Mouse (Mus musculus) intestine, embryonic 15.5 days (tissue): ENCODE results near the gene Kpna6. TPM values are rescaled to one million over a fixed set of nuclear protein-coding genes. Genes with fewer than 3 reads are reported as not detected.

Source experiments
- ATAC-seq: fragments of 200-750 bp; cut with Nextera tagmentation; 2 replicates; pipeline ENCODE4 v1.8.0; 2017; ENCODE audit warnings: moderate TSS enrichment, moderate library complexity
- H3K27ac ChIP-seq: fragments of 300-500 bp; sonication (generic); 2 replicates; pipeline ENCODE4 v1.5.1; 2015; ENCODE audit warnings: mild to moderate bottlenecking, inconsistent platforms
- H3K27me3 ChIP-seq: fragments of 300-500 bp; sonication (generic); replicated peaks from 2 replicates; pipeline ENCODE4 v1.6.1; 2015; ENCODE audit warnings: inconsistent platforms
- H3K36me3 ChIP-seq: fragments of 300-500 bp; sonication (generic); 2 replicates; pipeline ENCODE4 v1.6.1; 2015; ENCODE audit warnings: inconsistent platforms
- H3K4me1 ChIP-seq: fragments of 300-500 bp; sonication (generic); replicated peaks from 2 replicates; pipeline ENCODE4 v1.6.1; 2015; ENCODE audit warnings: inconsistent platforms
- H3K4me2 ChIP-seq: fragments of 300-500 bp; sonication (generic); replicated peaks from 2 replicates; pipeline ENCODE4 v1.6.1; 2015; ENCODE audit warnings: mild to moderate bottlenecking, inconsistent platforms
- H3K4me3 ChIP-seq: fragments of 300-500 bp; sonication (generic); replicated peaks from 2 replicates; pipeline ENCODE4 v1.5.1; 2015; ENCODE audit warnings: inconsistent platforms
- H3K9ac ChIP-seq: fragments of 300-500 bp; sonication (generic); 2 replicates; pipeline ENCODE4 v1.6.1; 2015; ENCODE audit warnings: inconsistent platforms
- H3K9me3 ChIP-seq: fragments of 300-500 bp; sonication (generic); 2 replicates; pipeline ENCODE4 v1.6.1; 2016; ENCODE audit warnings: inconsistent platforms
- WGBS: fragments of 180-500 bp; shearing (Covaris S2); methylation state at CpG from one replicate; pipeline ENCODE4 v1.1.7; 2015; 5-methylcytosine and 5-hydroxymethylcytosine counted together
- polyA plus RNA-seq: library from polyadenylated mRNA; unstranded; fragments of >200 nt; fragmentation: Nextera tagmentation; extraction: Ambion mirVana; gene quantifications from 2 replicates; pipeline ENCODE4 v1.2.1, GENCODE M21; 2015

Gene Kpna6
- polyA plus RNA-seq, 1 experiment from 2014 or later: 14.1 TPM

DNA sequence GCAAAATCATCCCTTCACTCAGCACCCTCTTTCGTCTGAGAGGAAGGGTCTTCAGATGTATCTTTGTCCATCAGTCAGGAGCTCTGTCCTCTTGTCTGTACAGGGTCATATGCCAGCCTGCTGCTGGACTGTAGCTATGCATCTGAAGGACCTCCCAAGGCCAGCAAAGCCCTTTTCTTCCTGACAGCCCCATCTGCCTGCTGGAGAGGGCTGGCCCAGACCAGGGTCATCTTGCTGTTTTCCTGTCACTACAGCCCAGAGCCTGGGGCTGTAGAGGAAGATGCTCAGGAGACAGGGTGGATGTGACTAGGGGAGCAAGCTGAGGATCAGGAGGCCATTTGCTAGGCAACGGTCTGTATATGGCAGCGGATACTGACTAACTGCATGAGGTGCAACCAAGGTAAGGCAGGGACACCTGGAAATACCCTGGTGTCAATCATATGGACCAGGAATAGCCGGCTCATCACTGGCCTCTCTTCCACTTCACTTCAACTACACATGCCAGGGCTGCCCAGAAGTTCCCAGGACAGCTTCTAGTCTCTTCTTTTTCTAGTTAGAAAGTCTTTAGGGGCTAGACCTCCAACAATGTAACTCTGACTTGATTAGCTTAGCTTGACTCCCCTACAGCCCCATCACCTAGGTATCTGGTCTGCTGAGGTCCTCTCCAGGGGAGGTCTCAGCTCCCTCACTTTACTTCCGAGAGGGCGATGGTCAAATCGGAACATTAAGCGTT is 49.6 kb downstream of the Kpna6 start:
- Histone ChIP-seq H3K4me2 (peak overlapping the region; percentile 87), H3K4me1 (peaks cover 41% of the 10 kb centered on the region), H3K27me3 (no peaks in the 10 kb centered on the region), H3K27ac (peak overlapping the region; percentile 86), H3K9ac (peak overlapping the region; percentile 81), H3K9me3 (no peaks in the 10 kb centered on the region), H3K36me3 (peaks cover 16% of the 10 kb centered on the region; the same call in 1 of the 2 replicates), H3K4me3 (peak overlapping the region; percentile 62)
- 18% methylated on average over 8 of the region's 8 CpGs for WGBS
- ATAC-seq: no peak

DNA sequence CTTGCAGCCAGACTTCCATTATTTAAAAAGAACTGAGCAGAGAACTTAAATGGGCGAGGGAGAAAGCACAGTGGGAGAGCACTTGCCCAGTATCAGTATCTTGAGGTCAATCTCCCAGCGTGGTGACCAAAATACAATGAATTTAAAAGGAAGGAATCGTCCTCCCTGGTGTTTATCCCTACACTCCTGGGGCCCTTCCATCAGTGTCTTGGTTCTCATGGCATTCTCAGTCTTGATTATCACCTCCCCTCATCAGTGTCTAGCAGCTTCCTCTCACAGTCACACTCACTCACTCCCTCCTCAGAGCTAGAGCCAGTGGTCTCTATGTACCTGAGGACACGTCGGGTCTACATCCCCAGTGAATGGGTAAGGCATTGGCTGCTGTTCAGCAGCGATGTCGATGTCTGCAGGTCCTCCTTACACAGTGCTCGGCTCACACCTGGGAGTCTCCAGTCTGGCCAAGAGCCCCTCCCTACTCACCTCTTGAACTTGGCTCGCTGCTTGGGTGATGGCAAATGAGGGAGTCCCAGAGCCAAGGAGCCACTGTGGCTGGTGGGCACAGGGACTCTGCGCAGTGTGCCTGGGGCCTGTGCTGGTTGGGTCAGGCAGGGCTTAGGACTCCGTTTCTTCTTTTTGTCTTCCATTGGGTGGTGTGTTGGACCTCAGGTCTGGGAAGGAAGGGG is 50.3 kb downstream of the Kpna6 start:
- Histone ChIP-seq H3K4me2 (peak overlapping the region; percentile 87), H3K9ac (peak overlapping the region; percentile 81; the same call in 1 of the 2 replicates), H3K4me3 (peak overlapping the region; percentile 62; the same call in 1 of the 2 replicates), H3K9me3 (no peaks in the 10 kb centered on the region), H3K27ac (no peak overlapping the region), H3K4me1 (peaks cover 42% of the 10 kb centered on the region), H3K36me3 (peaks cover 10% of the 10 kb centered on the region; the same call in 1 of the 2 replicates), H3K27me3 (no peaks in the 10 kb centered on the region)
- WGBS: 80% methylated on average over 11 of the region's 11 CpGs
- no peak for ATAC-seq

- Histone ChIP-seq H3K4me2 (no peak overlapping the region), H3K27me3 (no peaks in the 10 kb centered on the region), H3K4me1 (peaks cover 39% of the 10 kb centered on the region), H3K27ac (peak overlapping the region; percentile 42; the same call in 1 of the 2 replicates), H3K4me3 (no peak overlapping the region), H3K9ac (no peak overlapping the region), H3K36me3 (0 out of 2 replicates have a peak, but pooled peaks cover 2% of the 10 kb centered on the region), H3K9me3 (no peaks in the 10 kb centered on the region)
- WGBS: 80% methylated on average over 8 of the region's 8 CpGs
- no peak for ATAC-seq
Observed at GRCm38 (mm10) chr4:129621283-129621841, 51.2 kb downstream of the Kpna6 start.

DNA sequence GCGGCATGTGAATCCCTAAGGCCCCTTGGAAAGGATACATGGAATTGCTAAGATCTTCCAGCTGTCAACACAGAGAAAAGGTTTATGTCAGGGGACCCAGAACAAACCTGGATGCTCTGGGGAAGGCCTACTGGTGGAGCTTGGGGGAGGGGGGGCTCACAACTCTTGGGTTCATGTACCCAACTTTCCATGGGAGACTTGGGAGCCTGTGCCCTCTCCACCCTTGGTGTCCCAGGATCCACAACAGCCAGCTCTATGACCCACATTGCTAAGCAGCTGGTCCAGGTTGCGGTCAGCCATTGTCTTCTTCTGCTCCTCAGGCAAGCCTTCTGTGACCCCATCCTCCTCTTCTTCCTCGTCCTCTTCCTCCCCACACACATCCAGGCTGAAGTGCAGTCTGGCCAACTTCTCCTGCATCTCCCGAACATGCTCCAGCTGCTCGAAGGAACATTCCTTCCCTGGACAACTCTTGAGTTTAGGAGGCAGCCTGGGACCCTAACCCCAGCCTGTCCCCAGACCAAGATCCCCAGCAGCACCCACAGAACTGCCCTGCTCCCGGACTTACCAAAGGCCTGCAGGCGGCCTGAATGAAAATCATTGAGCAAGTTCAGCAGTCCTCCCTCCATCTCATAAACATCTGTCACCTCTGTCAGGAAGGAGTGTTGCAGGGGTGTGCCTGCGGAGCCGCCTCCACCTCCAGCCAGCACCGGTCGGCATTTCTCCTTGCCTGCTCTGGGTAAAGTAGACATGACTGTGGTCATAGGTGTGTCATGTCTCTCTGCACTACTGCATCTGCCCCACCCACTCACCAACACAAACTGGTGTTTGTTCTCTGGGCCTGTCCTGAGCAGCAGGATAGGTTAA is 51.9 kb downstream of the Kpna6 start:
- 79% methylated on average over 11 of the region's 11 CpGs for WGBS
- Histone ChIP-seq H3K27ac (peak overlapping the region; percentile 42; the same call in 1 of the 2 replicates), H3K4me2 (no peak overlapping the region), H3K4me1 (peaks cover 34% of the 10 kb centered on the region), H3K36me3 (no peaks in the 10 kb centered on the region), H3K9ac (no peak overlapping the region), H3K27me3 (no peaks in the 10 kb centered on the region), H3K9me3 (no peaks in the 10 kb centered on the region), H3K4me3 (no peak overlapping the region)
- ATAC-seq: no peak

GRCm38 (mm10) chr4:129618786-129619691 is 53.5 kb downstream of the Kpna6 start, which contains the start of gene Iqcc:
Gene Iqcc (minus strand): TSS chr4:129619099.
- Histone ChIP-seq H3K4me1 (peaks cover 23% of the 10 kb centered on the region), H3K27ac (peak within 1 kb of the TSS; percentile 83), H3K4me3 (peak within 1 kb of the TSS; percentile 65), H3K9me3 (no peaks in the 10 kb centered on the region), H3K36me3 (no peaks in the 10 kb centered on the region), H3K4me2 (peak within 1 kb of the TSS; percentile 70), H3K27me3 (no peaks in the 10 kb centered on the region), H3K9ac (peak within 1 kb of the TSS; percentile 70)
- 4% methylated on average over 44 of the region's 44 CpGs for WGBS
- ATAC-seq: peak; percentile 93

GRCm38 (mm10) chr4:129618031-129618430 is 54.5 kb downstream of the Kpna6 start:
- Histone ChIP-seq H3K36me3 (no peaks in the 10 kb centered on the region), H3K4me2 (peak overlapping the region; percentile 70), H3K9ac (peak overlapping the region; percentile 70), H3K9me3 (no peaks in the 10 kb centered on the region), H3K4me1 (peaks cover 21% of the 10 kb centered on the region), H3K27ac (no peak overlapping the region), H3K4me3 (peak overlapping the region; percentile 65), H3K27me3 (no peaks in the 10 kb centered on the region)
- no peak for ATAC-seq
- 97% methylated on average over 5 of the region's 5 CpGs for WGBS

GRCm38 (mm10) chr4:129617121-129617641 is 55.4 kb downstream of the Kpna6 start:
- H3K4me2 ChIP-seq: no peak overlapping the region
- ATAC-seq: no peak
- peaks cover 12% of the 10 kb centered on the region for H3K4me1 ChIP-seq
- H3K27me3 ChIP-seq: no peaks in the 10 kb centered on the region
- H3K36me3 ChIP-seq: no peaks in the 10 kb centered on the region
- WGBS: 96% methylated on average over 7 of the region's 7 CpGs
- no peak overlapping the region for H3K4me3 ChIP-seq
- H3K27ac ChIP-seq: no peak overlapping the region
- H3K9me3 ChIP-seq: no peaks in the 10 kb centered on the region
- H3K9ac ChIP-seq: no peak overlapping the region

DNA sequence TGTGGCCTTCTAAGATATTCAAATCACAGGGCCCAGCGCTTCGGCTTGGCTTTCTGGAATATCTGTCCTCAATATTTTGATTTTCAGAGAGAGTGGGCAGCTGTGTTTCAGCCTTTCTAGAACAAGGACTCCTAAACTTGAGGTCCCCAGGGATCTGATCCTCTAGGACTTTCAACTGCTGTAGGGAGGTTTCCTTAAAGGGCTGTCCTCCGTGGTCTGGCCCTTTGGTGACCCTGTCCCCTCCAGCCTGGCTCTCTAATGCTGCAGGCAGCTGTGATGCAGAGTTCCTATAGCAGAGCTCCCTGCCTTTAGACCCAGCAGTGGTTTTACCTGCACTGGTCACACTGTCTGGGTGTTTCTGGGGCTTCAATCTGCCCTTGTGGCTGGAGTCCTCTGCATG is 55.9 kb downstream of the Kpna6 start:
- Histone ChIP-seq H3K4me3 (no peak overlapping the region), H3K36me3 (no peaks in the 10 kb centered on the region), H3K4me1 (peaks cover 9% of the 10 kb centered on the region), H3K27me3 (no peaks in the 10 kb centered on the region), H3K4me2 (no peak overlapping the region), H3K9me3 (no peaks in the 10 kb centered on the region), H3K9ac (no peak overlapping the region), H3K27ac (no peak overlapping the region)
- no peak for ATAC-seq
- WGBS: 91% methylated on average over 3 of the region's 3 CpGs

DNA sequence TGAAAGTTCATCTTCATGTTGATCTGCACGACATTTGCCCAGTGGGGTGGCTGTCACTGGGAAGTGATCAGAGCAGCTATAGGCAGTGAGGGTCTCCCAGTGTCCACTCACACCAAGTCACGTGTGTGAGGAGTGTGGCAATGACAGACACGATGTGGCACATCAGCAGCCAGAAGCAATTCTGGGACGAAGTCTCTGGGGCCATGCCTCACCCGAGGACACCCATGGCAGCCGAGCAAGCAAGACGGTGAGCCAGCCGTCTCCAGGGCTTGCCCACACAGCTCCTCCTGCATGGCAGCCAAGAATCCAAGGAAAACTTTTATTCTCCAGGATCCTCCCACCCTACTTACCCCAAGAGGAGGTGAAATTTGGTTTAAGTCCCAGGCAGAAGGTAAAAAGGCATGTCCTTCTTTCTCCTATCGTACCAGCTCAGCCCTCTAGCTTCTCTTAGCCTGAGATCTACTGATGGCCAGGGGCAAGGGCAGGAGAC is 56.7 kb downstream of the Kpna6 start:
- no peaks in the 10 kb centered on the region for H3K9me3 ChIP-seq
- H3K9ac ChIP-seq: no peak overlapping the region
- no peak overlapping the region for H3K4me3 ChIP-seq
- H3K4me1 ChIP-seq: peaks cover 5% of the 10 kb centered on the region; the same call in 1 of the 2 replicates
- H3K4me2 ChIP-seq: no peak overlapping the region
- no peak for ATAC-seq
- H3K36me3 ChIP-seq: no peaks in the 10 kb centered on the region
- no peaks in the 10 kb centered on the region for H3K27me3 ChIP-seq
- no peak overlapping the region for H3K27ac ChIP-seq
- 83% methylated on average over 9 of the region's 9 CpGs for WGBS

DNA sequence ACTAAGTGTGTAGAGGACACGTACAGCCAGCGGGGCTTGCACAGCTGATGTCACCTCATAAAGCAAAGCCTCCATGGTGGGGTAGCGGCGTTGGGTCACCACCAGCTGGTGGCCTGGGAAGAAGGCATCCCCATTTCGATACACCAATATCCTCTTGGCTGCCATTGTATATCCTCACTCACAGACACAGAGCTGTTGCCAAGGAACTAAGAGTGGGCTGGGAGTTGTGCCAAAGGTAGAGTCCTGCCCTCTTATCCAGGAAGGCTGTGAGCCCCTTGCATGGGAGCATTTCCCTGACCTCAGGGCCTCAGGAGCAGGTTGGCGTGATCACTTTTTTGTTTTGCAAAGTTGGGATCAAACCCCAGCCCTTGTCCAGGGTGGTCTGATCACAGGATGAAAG is 58.5 kb downstream of the Kpna6 start, which contains the start of gene Dcdc2b:
Gene Dcdc2b (minus strand): TSS at position 165 of the 400 bp plus-strand sequence.
- no peak within 1 kb of the TSS for H3K4me3 ChIP-seq
- no peaks in the 10 kb centered on the region for H3K27me3 ChIP-seq
- H3K4me2 ChIP-seq: no peak within 1 kb of the TSS
- H3K27ac ChIP-seq: no peak within 1 kb of the TSS
- WGBS: 77% methylated on average over 6 of the region's 6 CpGs
- no peaks in the 10 kb centered on the region for H3K9me3 ChIP-seq
- no peak for ATAC-seq
- H3K9ac ChIP-seq: no peak within 1 kb of the TSS
- peaks cover 5% of the 10 kb centered on the region; the same call in 1 of the 2 replicates for H3K4me1 ChIP-seq
- no peaks in the 10 kb centered on the region for H3K36me3 ChIP-seq
